Mouse (Mus musculus): ENCODE data around the gene Prkca. TPM values are rescaled to one million over a fixed set of nuclear protein-coding genes. Genes with fewer than 3 reads are reported as not detected.

Gene Prkca
- 7.8 and 9.7 TPM in 2 replicates for polyA plus RNA-seq (2015; fragmentation: Nextera tagmentation; extraction: Ambion mirVana)

DNA sequence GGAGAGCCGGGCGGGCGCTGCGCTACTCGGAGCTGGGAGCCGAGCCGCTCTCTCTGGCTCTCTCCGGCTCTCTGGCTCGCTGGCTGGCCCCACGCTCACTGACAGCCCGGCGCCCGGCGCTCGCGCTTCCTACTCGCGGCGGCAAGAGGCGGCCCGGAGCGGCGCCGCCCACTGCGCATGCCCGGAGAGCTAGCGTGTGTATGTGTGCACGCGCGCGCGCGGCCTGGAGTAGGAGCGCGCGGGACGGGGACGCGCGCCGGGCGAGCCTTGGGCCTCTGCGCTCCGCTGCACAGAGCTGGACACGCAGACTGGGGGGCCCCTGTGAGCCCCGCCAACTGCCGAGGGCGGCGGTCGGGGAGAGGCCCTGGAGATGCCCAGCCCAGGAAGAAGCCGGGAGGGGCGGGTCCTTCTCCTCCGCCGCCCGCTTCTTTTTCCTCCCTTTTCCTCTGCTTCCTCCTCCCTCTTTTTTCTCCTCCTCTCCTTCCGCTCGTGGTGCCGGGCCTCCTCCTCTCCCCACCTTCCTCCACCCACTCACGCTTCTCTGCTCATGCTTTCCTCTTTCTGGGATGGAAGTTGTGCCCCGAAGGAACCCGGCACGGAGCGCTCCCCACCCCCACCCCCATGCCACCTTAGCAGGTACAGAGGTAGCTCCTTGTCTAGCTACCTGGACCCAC, at the start of gene Prkca:
Gene Prkca, minus strand, starts transcription at position 140 of the 674 bp plus-strand sequence.
- Histone ChIP-seq H3K9me3 (replicated peaks) (no peaks in the 10 kb centered on the region), H3K4me3 (replicated peaks) (peak within 1 kb of the TSS; percentile 77), H3K27me3 (no peaks in the 10 kb centered on the region), H3K4me2 (replicated peaks) (peak within 1 kb of the TSS; percentile 94), H3K36me3 (0 out of 2 replicates have a peak, but pooled peaks cover 3% of the 10 kb centered on the region), H3K4me1 (peaks cover 22% of the 10 kb centered on the region), H3K9ac (peak within 1 kb of the TSS; percentile 70), H3K27ac (replicated peaks) (peak within 1 kb of the TSS; percentile 78)
- ATAC-seq (ENCODE audit: insufficient number of reproducible peaks, low FRiP score, low TSS enrichment, low read depth): peak; percentile 93
- under 1% methylated on average over 61 of the region's 63 CpGs for WGBS

DNA sequence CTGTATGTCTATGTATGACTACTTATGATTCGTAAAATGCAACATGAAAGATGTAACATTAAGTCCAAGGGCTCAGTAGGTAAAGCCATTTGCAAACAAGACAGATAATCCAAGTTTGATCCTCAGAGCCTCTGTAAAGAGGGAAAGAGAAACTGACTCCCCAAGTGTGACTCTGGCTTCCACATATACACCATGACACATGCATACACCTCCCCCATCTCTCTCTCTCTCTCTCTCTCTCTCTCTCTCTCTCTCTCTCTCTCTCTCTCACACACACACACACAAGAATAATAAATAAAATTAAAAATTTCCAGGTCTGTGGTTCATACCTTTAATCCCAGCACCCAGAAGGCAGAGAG, 41.9 kb upstream of the Prkca start:
- Histone ChIP-seq H3K4me1 (no peaks in the 10 kb centered on the region), H3K27me3 (no peaks in the 10 kb centered on the region), H3K9ac (no peak overlapping the region), H3K36me3 (no peaks in the 10 kb centered on the region), H3K27ac (replicated peaks) (no peak overlapping the region), H3K4me2 (replicated peaks) (no peak overlapping the region), H3K9me3 (replicated peaks) (no peaks in the 10 kb centered on the region), H3K4me3 (replicated peaks) (no peak overlapping the region)
- 88% methylated on average over 1 of the region's 1 CpGs for WGBS
- no peak for ATAC-seq (ENCODE audit: insufficient number of reproducible peaks, low FRiP score, low TSS enrichment, low read depth)

GRCm38 (mm10) chr11:108384920-108385665, 41.4 kb upstream of the Prkca start:
- no peak overlapping the region for H3K4me2 ChIP-seq (replicated peaks)
- H3K4me1 ChIP-seq: no peaks in the 10 kb centered on the region
- no peaks in the 10 kb centered on the region for H3K9me3 ChIP-seq (replicated peaks)
- no peaks in the 10 kb centered on the region for H3K36me3 ChIP-seq
- H3K27ac ChIP-seq (replicated peaks): no peak overlapping the region
- no peak overlapping the region for H3K9ac ChIP-seq
- ATAC-seq (ENCODE audit: insufficient number of reproducible peaks, low FRiP score, low TSS enrichment, low read depth): no peak
- H3K4me3 ChIP-seq (replicated peaks): no peak overlapping the region
- WGBS: 69% methylated on average over 4 of the region's 4 CpGs
- no peaks in the 10 kb centered on the region for H3K27me3 ChIP-seq

GRCm38 (mm10) chr11:108382664-108383063, 38.9 kb upstream of the Prkca start:
- ATAC-seq (ENCODE audit: insufficient number of reproducible peaks, low FRiP score, low TSS enrichment, low read depth): no peak
- no peak overlapping the region for H3K9ac ChIP-seq
- H3K27ac ChIP-seq (replicated peaks): no peak overlapping the region
- H3K36me3 ChIP-seq: no peaks in the 10 kb centered on the region
- H3K4me3 ChIP-seq (replicated peaks): no peak overlapping the region
- WGBS: 82% methylated on average over 3 of the region's 3 CpGs
- no peak overlapping the region for H3K4me2 ChIP-seq (replicated peaks)
- H3K4me1 ChIP-seq: peaks cover 3% of the 10 kb centered on the region; the same call in 1 of the 2 replicates
- H3K9me3 ChIP-seq (replicated peaks): no peaks in the 10 kb centered on the region
- H3K27me3 ChIP-seq: no peaks in the 10 kb centered on the region

DNA sequence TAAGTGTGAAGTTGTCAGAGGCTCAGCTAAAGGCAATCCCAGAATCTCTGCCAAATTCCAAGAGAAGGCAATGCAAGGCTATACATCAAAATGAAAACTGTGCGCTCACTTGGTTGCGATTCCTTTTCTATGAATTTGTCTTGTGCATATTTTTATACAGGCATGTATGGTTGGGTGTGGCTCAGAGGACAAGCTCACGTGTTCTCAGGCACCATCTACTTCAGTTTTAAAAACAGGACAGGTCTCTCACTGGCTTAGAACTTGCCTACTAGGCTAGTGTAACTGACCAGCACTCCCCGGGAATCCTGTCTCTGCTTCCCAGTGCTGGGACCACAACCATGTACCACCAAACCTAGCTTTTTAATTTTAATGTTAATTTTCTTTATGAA, 34.6 kb upstream of the Prkca start:
- no peak overlapping the region for H3K4me2 ChIP-seq (replicated peaks)
- H3K27me3 ChIP-seq: no peaks in the 10 kb centered on the region
- 73% methylated on average over 4 of the region's 4 CpGs for WGBS
- ATAC-seq (ENCODE audit: insufficient number of reproducible peaks, low FRiP score, low TSS enrichment, low read depth): no peak
- no peak overlapping the region for H3K27ac ChIP-seq (replicated peaks)
- no peaks in the 10 kb centered on the region for H3K36me3 ChIP-seq
- no peaks in the 10 kb centered on the region for H3K9me3 ChIP-seq (replicated peaks)
- peaks cover 4% of the 10 kb centered on the region; the same call in 1 of the 2 replicates for H3K4me1 ChIP-seq
- no peak overlapping the region for H3K4me3 ChIP-seq (replicated peaks)
- no peak overlapping the region for H3K9ac ChIP-seq

- Histone ChIP-seq H3K36me3 (no peaks in the 10 kb centered on the region), H3K4me3 (replicated peaks) (no peak overlapping the region), H3K9ac (no peak overlapping the region), H3K27me3 (no peaks in the 10 kb centered on the region), H3K4me2 (replicated peaks) (0 out of 2 replicates have a peak overlapping the region, but pooled peaks have one; percentile 18), H3K27ac (replicated peaks) (no peak overlapping the region), H3K4me1 (peaks cover 4% of the 10 kb centered on the region; the same call in 1 of the 2 replicates), H3K9me3 (replicated peaks) (no peaks in the 10 kb centered on the region)
- ATAC-seq (ENCODE audit: insufficient number of reproducible peaks, low FRiP score, low TSS enrichment, low read depth): 0 out of 2 replicates have a peak, but pooled peaks have one; percentile 51
- 33% methylated on average over 19 of the region's 19 CpGs for WGBS
Measured at GRCm38 (mm10) chr11:108377680-108378362, 34.1 kb upstream of the Prkca start.

DNA sequence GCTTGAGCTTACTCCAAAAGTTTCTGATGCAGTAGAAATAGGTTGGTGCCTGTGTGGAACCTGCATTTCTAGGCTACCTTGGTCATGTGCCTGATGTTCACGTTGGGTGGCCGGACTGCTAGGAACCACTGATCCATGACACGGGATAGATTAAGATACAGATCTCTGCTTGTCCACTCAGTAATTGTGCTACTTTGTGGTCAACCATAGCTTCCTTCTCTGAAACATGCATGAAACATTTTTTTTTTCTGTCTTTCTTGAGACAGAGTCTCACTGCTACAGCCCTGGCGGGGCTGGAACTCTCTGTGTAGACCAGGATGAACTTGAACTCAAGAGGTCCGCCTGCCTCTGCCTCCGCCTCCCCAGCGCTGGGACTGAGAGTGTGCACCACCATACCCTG, 33.1 kb upstream of the Prkca start:
- Histone ChIP-seq H3K27me3 (no peaks in the 10 kb centered on the region), H3K9ac (no peak overlapping the region), H3K9me3 (replicated peaks) (no peaks in the 10 kb centered on the region), H3K4me2 (replicated peaks) (no peak overlapping the region), H3K4me1 (peaks cover 4% of the 10 kb centered on the region; the same call in 1 of the 2 replicates), H3K27ac (replicated peaks) (no peak overlapping the region), H3K36me3 (no peaks in the 10 kb centered on the region), H3K4me3 (replicated peaks) (no peak overlapping the region)
- WGBS: 87% methylated on average over 7 of the region's 7 CpGs
- ATAC-seq (ENCODE audit: insufficient number of reproducible peaks, low FRiP score, low TSS enrichment, low read depth): no peak

DNA sequence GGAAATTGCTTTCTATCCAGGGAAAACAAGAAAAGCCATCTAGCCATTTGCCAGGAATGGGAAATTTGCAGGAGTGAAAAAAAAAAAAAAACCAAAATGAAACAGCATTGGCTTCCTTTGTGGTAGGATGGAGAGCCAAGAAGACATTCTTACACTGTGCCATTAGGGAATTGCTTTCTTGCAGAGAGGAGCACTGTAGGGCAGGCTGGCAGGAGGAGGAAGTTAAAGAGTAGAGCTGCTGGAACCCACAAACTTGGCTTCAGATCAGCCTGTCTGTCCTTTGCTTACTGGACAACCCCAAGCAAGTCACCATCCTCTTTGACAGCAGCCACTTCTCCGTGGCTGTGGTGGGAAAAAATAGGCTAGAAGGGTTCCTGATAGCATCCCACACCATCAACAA, 23.3 kb upstream of the Prkca start:
- no peak overlapping the region for H3K4me2 ChIP-seq (replicated peaks)
- H3K4me1 ChIP-seq: peaks cover 3% of the 10 kb centered on the region; the same call in 1 of the 2 replicates
- no peak overlapping the region for H3K9ac ChIP-seq
- no peaks in the 10 kb centered on the region for H3K9me3 ChIP-seq (replicated peaks)
- 0 out of 2 replicates have a peak, but pooled peaks have one; percentile 47 for ATAC-seq (ENCODE audit: insufficient number of reproducible peaks, low FRiP score, low TSS enrichment, low read depth)
- no peak overlapping the region for H3K4me3 ChIP-seq (replicated peaks)
- H3K27me3 ChIP-seq: no peaks in the 10 kb centered on the region
- H3K27ac ChIP-seq (replicated peaks): no peak overlapping the region
- no peaks in the 10 kb centered on the region for H3K36me3 ChIP-seq
- WGBS: 72% methylated on average over 1 of the region's 1 CpGs

- Histone ChIP-seq H3K4me1 (peaks cover 3% of the 10 kb centered on the region; the same call in 1 of the 2 replicates), H3K27me3 (no peaks in the 10 kb centered on the region), H3K9ac (no peak overlapping the region), H3K27ac (replicated peaks) (no peak overlapping the region), H3K4me2 (replicated peaks) (no peak overlapping the region), H3K36me3 (no peaks in the 10 kb centered on the region), H3K9me3 (replicated peaks) (no peaks in the 10 kb centered on the region), H3K4me3 (replicated peaks) (no peak overlapping the region)
- no peak for ATAC-seq (ENCODE audit: insufficient number of reproducible peaks, low FRiP score, low TSS enrichment, low read depth)
- 61% methylated on average over 7 of the region's 7 CpGs for WGBS
Measured at GRCm38 (mm10) chr11:108365600-108365999, 21.9 kb upstream of the Prkca start.

DNA sequence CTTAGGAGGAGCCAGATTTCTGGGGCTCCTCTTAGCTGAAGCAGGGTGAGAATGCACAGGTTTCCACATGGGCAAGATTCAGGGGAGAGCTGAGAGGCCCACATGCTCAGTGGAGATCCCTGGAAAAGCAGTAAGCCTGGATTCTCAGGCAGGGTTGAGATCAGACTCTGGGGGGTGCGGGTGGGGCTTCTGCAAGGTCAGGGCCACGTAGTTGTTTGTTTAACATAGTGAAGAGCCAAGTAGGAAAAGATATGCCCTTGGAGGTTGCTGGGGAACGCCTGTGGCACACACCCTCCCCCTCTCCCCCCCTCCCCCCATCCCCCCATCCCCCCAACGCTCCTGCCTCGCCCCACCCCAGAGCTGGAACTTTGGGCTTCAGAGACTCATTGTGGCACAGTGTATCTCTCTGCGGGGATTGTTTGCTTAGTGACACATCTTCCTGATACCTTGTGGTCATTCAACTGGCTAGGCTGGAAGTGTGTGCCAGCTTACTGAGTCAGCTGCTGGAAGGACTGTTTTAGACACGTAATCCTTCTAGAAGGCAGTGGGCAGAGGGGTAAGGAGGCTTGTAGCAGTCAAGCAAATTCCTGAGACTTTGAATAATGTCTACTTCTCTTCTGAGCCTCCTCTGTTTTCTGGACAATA, 21.3 kb upstream of the Prkca start:
- no peak overlapping the region for H3K9ac ChIP-seq
- no peak overlapping the region for H3K4me2 ChIP-seq (replicated peaks)
- 42% methylated on average over 6 of the region's 7 CpGs for WGBS
- ATAC-seq (ENCODE audit: insufficient number of reproducible peaks, low FRiP score, low TSS enrichment, low read depth): 0 out of 2 replicates have a peak, but pooled peaks have one; percentile 2
- H3K4me3 ChIP-seq (replicated peaks): no peak overlapping the region
- no peak overlapping the region for H3K27ac ChIP-seq (replicated peaks)
- no peaks in the 10 kb centered on the region for H3K36me3 ChIP-seq
- no peaks in the 10 kb centered on the region for H3K9me3 ChIP-seq (replicated peaks)
- H3K4me1 ChIP-seq: peaks cover 3% of the 10 kb centered on the region; the same call in 1 of the 2 replicates
- H3K27me3 ChIP-seq: no peaks in the 10 kb centered on the region

GRCm38 (mm10) chr11:108363991-108364390, 20.3 kb upstream of the Prkca start:
- H3K4me3 ChIP-seq (replicated peaks): no peak overlapping the region
- no peak overlapping the region for H3K9ac ChIP-seq
- ATAC-seq (ENCODE audit: insufficient number of reproducible peaks, low FRiP score, low TSS enrichment, low read depth): no peak
- H3K27me3 ChIP-seq: no peaks in the 10 kb centered on the region
- peaks cover 3% of the 10 kb centered on the region; the same call in 1 of the 2 replicates for H3K4me1 ChIP-seq
- WGBS: 58% methylated on average over 4 of the region's 4 CpGs
- H3K36me3 ChIP-seq: no peaks in the 10 kb centered on the region
- no peak overlapping the region for H3K27ac ChIP-seq (replicated peaks)
- H3K4me2 ChIP-seq (replicated peaks): no peak overlapping the region
- no peaks in the 10 kb centered on the region for H3K9me3 ChIP-seq (replicated peaks)
